Mouse (Mus musculus): ENCODE results near the gene Alox5. TPM values are rescaled to one million over a fixed set of nuclear protein-coding genes. Genes with fewer than 3 reads are reported as not detected.
A peak's percentile ranks its signal among the peaks of the same experiment; 100 is the strongest.

Alox5 gene
- total and polyA plus RNA-seq, 2 experiments from 2014 or later: 3.9 to 14.1 TPM

- Histone ChIP-seq H3K9ac (replicated peaks; ENCODE audit: low read depth, low read length) (no peak overlapping the region), H3K4me2 (ENCODE audit: low read depth, low read length) (no peak overlapping the region), H3K36me3 (replicated peaks; ENCODE audit: control insufficient read depth, insufficient read depth, low read length) (no peaks in the 10 kb centered on the region), H3K27ac (ENCODE audit: low read depth) (no peak overlapping the region), H3K4me3 (ENCODE audit: low read depth, low read length) (no peak overlapping the region), H3K9me3 (replicated peaks; ENCODE audit: control insufficient read depth, low read length) (no peaks in the 10 kb centered on the region), H3K27me3 (ENCODE audit: control insufficient read depth, insufficient read depth, low read length) (peaks cover 11% of the 10 kb centered on the region), H3K4me1 (ENCODE audit: control insufficient read depth, insufficient read depth) (peaks cover 3% of the 10 kb centered on the region; the same call in 1 of the 2 replicates)
- WGBS: 67% methylated on average over 4 of the region's 4 CpGs
- TF ChIP-seq EP300 (IDR thresholded peaks at IDR 0.05; ENCODE audit: low read depth) (no peak), CTCF (IDR thresholded peaks at IDR 0.05; ENCODE audit: low read depth) (no peak)
- ATAC-seq (ENCODE audit: insufficient read depth, low read depth) (no peak), DNase-seq (ENCODE audit: low spot score) (no peak)
These were observed 5.2 kb downstream of the Alox5 start for GRCm38 (mm10) chr6:116455781-116456180.

- Histone ChIP-seq H3K36me3 (replicated peaks; ENCODE audit: control insufficient read depth, insufficient read depth, low read length) (no peaks in the 10 kb centered on the region), H3K4me2 (ENCODE audit: low read depth, low read length) (no peak overlapping the region), H3K9ac (replicated peaks; ENCODE audit: low read depth, low read length) (no peak overlapping the region), H3K27ac (ENCODE audit: low read depth) (peak overlapping the region; percentile 85), H3K9me3 (replicated peaks; ENCODE audit: control insufficient read depth, low read length) (no peaks in the 10 kb centered on the region), H3K4me1 (ENCODE audit: control insufficient read depth, insufficient read depth) (peaks cover 10% of the 10 kb centered on the region), H3K27me3 (ENCODE audit: control insufficient read depth, insufficient read depth, low read length) (no peaks in the 10 kb centered on the region), H3K4me3 (ENCODE audit: low read depth, low read length) (no peak overlapping the region)
- DNase-seq (ENCODE audit: low spot score) (peak; percentile 69), ATAC-seq (ENCODE audit: insufficient read depth, low read depth) (peak; percentile 96)
- WGBS: 26% methylated on average over 4 of the region's 4 CpGs
- TF ChIP-seq CTCF (IDR thresholded peaks at IDR 0.05; ENCODE audit: low read depth): no peak
- TF ChIP-seq EP300 (IDR thresholded peaks at IDR 0.05; ENCODE audit: low read depth): peak; percentile 96
These were observed 20.1 kb downstream of the Alox5 start for GRCm38 (mm10) chr6:116440849-116441248.

- H3K27ac ChIP-seq (ENCODE audit: low read depth): peak overlapping the region; percentile 85
- peaks cover 10% of the 10 kb centered on the region for H3K4me1 ChIP-seq (ENCODE audit: control insufficient read depth, insufficient read depth)
- TF ChIP-seq CTCF (IDR thresholded peaks at IDR 0.05; ENCODE audit: low read depth): no peak
- no peak for TF ChIP-seq EP300 (IDR thresholded peaks at IDR 0.05; ENCODE audit: low read depth)
- 39% methylated on average over 4 of the region's 4 CpGs for WGBS
- no peaks in the 10 kb centered on the region for H3K27me3 ChIP-seq (ENCODE audit: control insufficient read depth, insufficient read depth, low read length)
- H3K4me2 ChIP-seq (ENCODE audit: low read depth, low read length): no peak overlapping the region
- no peak overlapping the region for H3K4me3 ChIP-seq (ENCODE audit: low read depth, low read length)
- no peak overlapping the region for H3K9ac ChIP-seq (replicated peaks; ENCODE audit: low read depth, low read length)
- H3K36me3 ChIP-seq (replicated peaks; ENCODE audit: control insufficient read depth, insufficient read depth, low read length): no peaks in the 10 kb centered on the region
- ATAC-seq (ENCODE audit: insufficient read depth, low read depth): peak; percentile 70
- H3K9me3 ChIP-seq (replicated peaks; ENCODE audit: control insufficient read depth, low read length): no peaks in the 10 kb centered on the region
- no peak for DNase-seq (ENCODE audit: low spot score)
These were observed 20.5 kb downstream of the Alox5 start for GRCm38 (mm10) chr6:116440447-116440846.

- 0 out of 2 replicates have a peak overlapping the region, but pooled peaks have one; percentile 85 for H3K27ac ChIP-seq (ENCODE audit: low read depth)
- H3K4me3 ChIP-seq (ENCODE audit: low read depth, low read length): no peak overlapping the region
- TF ChIP-seq EP300 (IDR thresholded peaks at IDR 0.05; ENCODE audit: low read depth) (no peak), CTCF (IDR thresholded peaks at IDR 0.05; ENCODE audit: low read depth) (no peak)
- 84% methylated on average over 6 of the region's 6 CpGs for WGBS
- no peak overlapping the region for H3K9ac ChIP-seq (replicated peaks; ENCODE audit: low read depth, low read length)
- H3K27me3 ChIP-seq (ENCODE audit: control insufficient read depth, insufficient read depth, low read length): no peaks in the 10 kb centered on the region
- no peaks in the 10 kb centered on the region for H3K9me3 ChIP-seq (replicated peaks; ENCODE audit: control insufficient read depth, low read length)
- no peaks in the 10 kb centered on the region for H3K36me3 ChIP-seq (replicated peaks; ENCODE audit: control insufficient read depth, insufficient read depth, low read length)
- DNase-seq (ENCODE audit: low spot score): no peak
- no peak overlapping the region for H3K4me2 ChIP-seq (ENCODE audit: low read depth, low read length)
- peaks cover 10% of the 10 kb centered on the region for H3K4me1 ChIP-seq (ENCODE audit: control insufficient read depth, insufficient read depth)
- no peak for ATAC-seq (ENCODE audit: insufficient read depth, low read depth)
These were observed 21.4 kb downstream of the Alox5 start for GRCm38 (mm10) chr6:116439531-116439930.

GRCm38 (mm10) chr6:116438864-116439263 is 22.1 kb downstream of the Alox5 start:
- no peak overlapping the region for H3K27ac ChIP-seq (ENCODE audit: low read depth)
- ATAC-seq (ENCODE audit: insufficient read depth, low read depth): no peak
- no peak for TF ChIP-seq CTCF (IDR thresholded peaks at IDR 0.05; ENCODE audit: low read depth)
- no peak for TF ChIP-seq EP300 (IDR thresholded peaks at IDR 0.05; ENCODE audit: low read depth)
- DNase-seq (ENCODE audit: low spot score): no peak
- H3K4me1 ChIP-seq (ENCODE audit: control insufficient read depth, insufficient read depth): peaks cover 10% of the 10 kb centered on the region
- H3K9ac ChIP-seq (replicated peaks; ENCODE audit: low read depth, low read length): no peak overlapping the region
- no peak overlapping the region for H3K4me2 ChIP-seq (ENCODE audit: low read depth, low read length)
- H3K27me3 ChIP-seq (ENCODE audit: control insufficient read depth, insufficient read depth, low read length): no peaks in the 10 kb centered on the region
- 81% methylated on average over 6 of the region's 6 CpGs for WGBS
- no peaks in the 10 kb centered on the region for H3K9me3 ChIP-seq (replicated peaks; ENCODE audit: control insufficient read depth, low read length)
- no peaks in the 10 kb centered on the region for H3K36me3 ChIP-seq (replicated peaks; ENCODE audit: control insufficient read depth, insufficient read depth, low read length)
- no peak overlapping the region for H3K4me3 ChIP-seq (ENCODE audit: low read depth, low read length)

DNA sequence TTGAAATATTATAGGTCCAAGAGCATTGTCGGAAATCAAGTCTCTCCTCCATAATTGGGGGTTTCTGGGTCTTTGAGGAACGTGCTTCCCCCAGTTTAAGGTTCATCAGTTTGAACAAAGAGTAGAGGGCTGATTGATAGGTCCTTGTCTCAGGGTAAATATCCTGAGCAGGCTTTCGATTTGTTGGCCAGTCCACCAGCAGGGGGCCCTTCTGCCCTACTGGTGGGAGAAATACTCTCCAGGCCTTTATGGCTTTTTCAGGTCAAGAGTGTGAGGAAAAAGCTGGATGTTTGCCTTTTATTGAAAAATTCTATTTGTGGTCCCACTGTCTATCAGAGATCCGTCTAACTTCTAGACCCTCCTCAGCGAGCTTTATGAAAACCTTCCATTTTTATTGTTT is 32.7 kb downstream of the Alox5 start:
- no peaks in the 10 kb centered on the region for H3K9me3 ChIP-seq (replicated peaks; ENCODE audit: control insufficient read depth, low read length)
- TF ChIP-seq CTCF (IDR thresholded peaks at IDR 0.05; ENCODE audit: low read depth): peak; percentile 69
- no peak for TF ChIP-seq EP300 (IDR thresholded peaks at IDR 0.05; ENCODE audit: low read depth)
- DNase-seq (ENCODE audit: low spot score): no peak
- H3K36me3 ChIP-seq (replicated peaks; ENCODE audit: control insufficient read depth, insufficient read depth, low read length): no peaks in the 10 kb centered on the region
- H3K4me2 ChIP-seq (ENCODE audit: low read depth, low read length): no peak overlapping the region
- no peak overlapping the region for H3K9ac ChIP-seq (replicated peaks; ENCODE audit: low read depth, low read length)
- 50% methylated on average over 5 of the region's 5 CpGs for WGBS
- H3K27ac ChIP-seq (ENCODE audit: low read depth): no peak overlapping the region
- no peak; the same call in 1 of the 2 replicates for ATAC-seq (ENCODE audit: insufficient read depth, low read depth)
- H3K27me3 ChIP-seq (ENCODE audit: control insufficient read depth, insufficient read depth, low read length): no peaks in the 10 kb centered on the region
- no peak overlapping the region for H3K4me3 ChIP-seq (ENCODE audit: low read depth, low read length)
- H3K4me1 ChIP-seq (ENCODE audit: control insufficient read depth, insufficient read depth): no peaks in the 10 kb centered on the region
